Mouse (Mus musculus): ENCODE measurements around the gene Gm8113.
"Not testable (repeated sequence)": the region's sequence is repeated elsewhere in the genome, so short reads cannot be mapped to it uniquely, and the experiment has no call there.

Gm8113 gene

GRCm38 (mm10) chr14:43924688-43925403, at the start of gene Gm8113:
TSS of gene Gm8113 (plus strand) at chr14:43925390.
- in situ Hi-C loops (cut with MboI; ENCODE audit: unreplicated experiment in 2 of 2) = not testable (repeated sequence)

- in situ Hi-C loops (cut with MboI; ENCODE audit: unreplicated experiment in 2 of 2) = not testable (repeated sequence)
These were observed 49.8 kb upstream of the Gm8113 start, which contains the start of gene Ear1 for GRCm38 (mm10) chr14:43875417-43875816. TSS of gene Ear1 (minus strand) at chr14:43875517.

- in situ Hi-C loops (cut with MboI; ENCODE audit: unreplicated experiment in 2 of 2) = not testable (repeated sequence)
These were observed 47.4 kb upstream of the Gm8113 start for GRCm38 (mm10) chr14:43877789-43878188.

GRCm38 (mm10) chr14:43879966-43880545, 45.1 kb upstream of the Gm8113 start:
- in situ Hi-C loops (cut with MboI; ENCODE audit: unreplicated experiment in 2 of 2) = not testable (repeated sequence)

GRCm38 (mm10) chr14:43886235-43886634, 39.0 kb upstream of the Gm8113 start:
- in situ Hi-C loops (cut with MboI; ENCODE audit: unreplicated experiment in 2 of 2) = not testable (repeated sequence)

GRCm38 (mm10) chr14:43891288-43891687, 33.9 kb upstream of the Gm8113 start:
- in situ Hi-C loops (cut with MboI; ENCODE audit: unreplicated experiment in 2 of 2) = not testable (repeated sequence)

- in situ Hi-C loops (cut with MboI; ENCODE audit: unreplicated experiment in 2 of 2) = not testable (repeated sequence)
These were observed 29.8 kb upstream of the Gm8113 start for GRCm38 (mm10) chr14:43895357-43895756.

- in situ Hi-C loops (cut with MboI; ENCODE audit: unreplicated experiment in 2 of 2) = not testable (repeated sequence)
These were observed 26.6 kb upstream of the Gm8113 start for GRCm38 (mm10) chr14:43898577-43898976.

GRCm38 (mm10) chr14:43918214-43918613, 7.0 kb upstream of the Gm8113 start:
- in situ Hi-C loops (cut with MboI; ENCODE audit: unreplicated experiment in 2 of 2) = not testable (repeated sequence)

GRCm38 (mm10) chr14:43923459-43923858, 1.7 kb upstream of the Gm8113 start, which contains the start of gene Ear10:
TSS of gene Ear10 (minus strand) at chr14:43923559.
- in situ Hi-C loops (cut with MboI; ENCODE audit: unreplicated experiment in 2 of 2) = not testable (repeated sequence)

GRCm38 (mm10) chr14:43925404-43925950, 287 bp downstream of the Gm8113 start:
- in situ Hi-C loops (cut with MboI; ENCODE audit: unreplicated experiment in 2 of 2) = not testable (repeated sequence)

- in situ Hi-C loops (cut with MboI; ENCODE audit: unreplicated experiment in 2 of 2) = not testable (repeated sequence)
These were observed 7.8 kb downstream of the Gm8113 start for GRCm38 (mm10) chr14:43932991-43933390.

GRCm38 (mm10) chr14:43933399-43933798, 8.2 kb downstream of the Gm8113 start:
- in situ Hi-C loops (cut with MboI; ENCODE audit: unreplicated experiment in 2 of 2) = not testable (repeated sequence)

GRCm38 (mm10) chr14:43953382-43953781, 28.2 kb downstream of the Gm8113 start:
- in situ Hi-C loops (cut with MboI; ENCODE audit: unreplicated experiment in 2 of 2) = not testable (repeated sequence)

- in situ Hi-C loops (cut with MboI; ENCODE audit: unreplicated experiment in 2 of 2) = not testable (repeated sequence)
These were observed 29.9 kb downstream of the Gm8113 start for GRCm38 (mm10) chr14:43955074-43955473.

GRCm38 (mm10) chr14:43956769-43957168, 31.6 kb downstream of the Gm8113 start, which contains the start of gene Ang5:
TSS of gene Ang5 (plus strand) at chr14:43957069.
- in situ Hi-C loops (cut with MboI; ENCODE audit: unreplicated experiment in 2 of 2) = not testable (repeated sequence)

Measured in v-Abl transformed pro-B cells (cell line).